ENCODE assay signal across 9 mouse cellular contexts in the genomic region with DNA sequence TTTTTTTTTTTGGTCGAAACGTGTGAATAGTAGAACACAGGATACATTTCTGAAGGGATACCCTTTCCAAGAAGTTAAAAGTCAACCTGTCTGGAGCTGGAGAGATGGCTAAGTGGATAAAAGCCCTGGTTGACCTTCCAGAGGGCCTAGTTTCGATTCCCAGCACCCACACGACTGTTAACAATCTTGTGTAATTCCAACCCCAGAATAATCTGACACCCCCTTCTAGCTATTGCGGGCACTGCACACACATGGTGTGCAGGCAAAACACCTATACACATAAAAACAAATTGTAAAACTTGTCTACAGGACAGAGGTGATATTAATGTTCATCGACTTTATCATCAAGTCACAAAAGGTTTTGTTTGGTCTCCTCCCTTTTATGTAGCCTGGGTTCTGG. TPM values are rescaled to one million over a fixed set of nuclear protein-coding genes. Genes with fewer than 3 reads are reported as not detected.
DNase-seq lines count a peak whose midpoint lies in the region; ATAC-seq and TF ChIP-seq lines count a peak whose summit lies in the region.
"Had no signal": no experiment of that assay in that cellular context is flagged by ENCODE, and none has a peak within 500 bp of the region (broad histone marks: within the 10 kb centered on the region; RNA-seq: fewer than 3 reads in every experiment).

No protein-coding gene starts in this region.

- no peak overlapping the region for H3K27ac ChIP-seq in lung, embryonic 14.5 days (ENCODE audit: low read depth)
- H3K27ac ChIP-seq in embryonic facial prominence, embryonic 14.5 days (replicated peaks; ENCODE audit: low read depth, low read length) = no peak overlapping the region
- no peak overlapping the region for H3K27ac ChIP-seq in intestine, postnatal 0 days (ENCODE audit: low read depth, low read length)
- no peak overlapping the region for H3K27ac ChIP-seq in neural tube, embryonic 13.5 days (replicated peaks)

- H3K4me2 ChIP-seq in lung, embryonic 14.5 days = peak overlapping the region; percentile 75
- peak overlapping the region; percentile 71 for H3K4me2 ChIP-seq in embryonic facial prominence, embryonic 14.5 days (ENCODE audit: low read depth, low read length)
- H3K4me2 ChIP-seq in intestine, postnatal 0 days (replicated peaks; ENCODE audit: low read depth) = peak overlapping the region; percentile 76
- peak overlapping the region; percentile 71 for H3K4me2 ChIP-seq in neural tube, embryonic 13.5 days

- no peaks in the 10 kb centered on the region; the same call in 1 of the 2 replicates for H3K4me1 ChIP-seq in lung, embryonic 14.5 days (ENCODE audit: insufficient read depth)
- 0 out of 2 replicates have a peak, but pooled peaks cover 3% of the 10 kb centered on the region for H3K4me1 ChIP-seq in embryonic facial prominence, embryonic 14.5 days (ENCODE audit: control insufficient read depth, insufficient read depth, low read length)
- H3K4me1 ChIP-seq in intestine, postnatal 0 days (replicated peaks; ENCODE audit: control insufficient read depth, insufficient read depth, low read length) = peaks cover 7% of the 10 kb centered on the region; the same call in 1 of the 2 replicates
- H3K4me1 ChIP-seq in neural tube, embryonic 13.5 days (replicated peaks) = peaks cover 14% of the 10 kb centered on the region

- H3K36me3 ChIP-seq in lung, embryonic 14.5 days (ENCODE audit: insufficient read depth) = peaks cover 27% of the 10 kb centered on the region
- peaks cover 35% of the 10 kb centered on the region for H3K36me3 ChIP-seq in embryonic facial prominence, embryonic 14.5 days (ENCODE audit: control insufficient read depth, insufficient read depth, low read length)
- peaks cover 21% of the 10 kb centered on the region for H3K36me3 ChIP-seq in intestine, postnatal 0 days (ENCODE audit: control insufficient read depth, insufficient read depth)
- peaks cover 34% of the 10 kb centered on the region for H3K36me3 ChIP-seq in neural tube, embryonic 13.5 days

- ATAC-seq in lung, embryonic 14.5 days (ENCODE audit: insufficient read depth) = no peak
- ATAC-seq in embryonic facial prominence, embryonic 14.5 days (ENCODE audit: low read depth) = no peak
- no peak for ATAC-seq in intestine, postnatal 0 days
- ATAC-seq in neural tube, embryonic 13.5 days (ENCODE audit: low read depth) = no peak

- peak overlapping the region; percentile 86 for H3K4me3 ChIP-seq in lung, embryonic 14.5 days (ENCODE audit: low read depth, low read length)
- H3K4me3 ChIP-seq in embryonic facial prominence, embryonic 14.5 days (ENCODE audit: low read depth, low read length) = peak overlapping the region; percentile 92
- H3K4me3 ChIP-seq in intestine, postnatal 0 days (ENCODE audit: low read depth, low read length) = peak overlapping the region; percentile 76
- H3K4me3 ChIP-seq in neural tube, embryonic 13.5 days = peak overlapping the region; percentile 83

- H3K9me3 ChIP-seq in lung, embryonic 14.5 days (ENCODE audit: low read depth, low read length) = no peaks in the 10 kb centered on the region
- no peaks in the 10 kb centered on the region for H3K9me3 ChIP-seq in embryonic facial prominence, embryonic 14.5 days (ENCODE audit: control insufficient read depth, low read length)
- H3K9me3 ChIP-seq in intestine, postnatal 0 days (ENCODE audit: control insufficient read depth) = no peaks in the 10 kb centered on the region
- H3K9me3 ChIP-seq in neural tube, embryonic 13.5 days = no peaks in the 10 kb centered on the region

- DNase-seq in lung, embryonic 14.5 days = no peak
- no peak for DNase-seq in lung, postnatal 25 days (ENCODE audit: low spot score)
- DNase-seq in embryonic facial prominence, embryonic 14.5 days (ENCODE audit: low spot score) = no peak
- DNase-seq in layer of hippocampus, adult 18-20 months (ENCODE audit: low spot score in 2 of 2) = no peak
- no peak for DNase-seq in frontal cortex, postnatal 14 days (ENCODE audit: low spot score in 2 of 2)
- no peak for DNase-seq in urinary bladder, postnatal 10 days (ENCODE audit: low spot score)

- no peaks in the 10 kb centered on the region for H3K27me3 ChIP-seq in lung, embryonic 14.5 days (ENCODE audit: insufficient read depth, low read length)
- H3K27me3 ChIP-seq in embryonic facial prominence, embryonic 14.5 days (replicated peaks; ENCODE audit: control insufficient read depth, insufficient read depth, low read length) = no peaks in the 10 kb centered on the region
- no peaks in the 10 kb centered on the region for H3K27me3 ChIP-seq in intestine, postnatal 0 days (replicated peaks; ENCODE audit: control insufficient read depth, insufficient read depth, low read length)
- H3K27me3 ChIP-seq in neural tube, embryonic 13.5 days = no peaks in the 10 kb centered on the region

- 53% methylated on average over 6 of the region's 6 CpGs for WGBS in lung, embryonic 14.5 days
- WGBS in embryonic facial prominence, embryonic 14.5 days = 61% methylated on average over 6 of the region's 6 CpGs
- WGBS in intestine, postnatal 0 days = 53% methylated on average over 6 of the region's 6 CpGs
- 60% methylated on average over 6 of the region's 6 CpGs for WGBS in neural tube, embryonic 13.5 days

- TF ChIP-seq CTCF in lung, embryonic 14.5 days (IDR thresholded peaks at IDR 0.05; ENCODE audit: low read depth) = no peak
- TF ChIP-seq CTCF in intestine, postnatal 0 days (IDR thresholded peaks at IDR 0.05; ENCODE audit: low read depth) = no peak

- H3K9ac ChIP-seq in lung, embryonic 14.5 days = peak overlapping the region; percentile 91
- H3K9ac ChIP-seq in embryonic facial prominence, embryonic 14.5 days (ENCODE audit: low read depth, low read length) = peak overlapping the region; percentile 93; the same call in 1 of the 2 replicates
- peak overlapping the region; percentile 89 for H3K9ac ChIP-seq in intestine, postnatal 0 days (ENCODE audit: low read depth, low read length)
- peak overlapping the region; percentile 82 for H3K9ac ChIP-seq in neural tube, embryonic 13.5 days

RNA-seq across cellular contexts. Expression of gene Gm21987, which starts 0.7 kb away (rescaled TPM):
- polyA plus RNA-seq in lung, embryonic 14.5 days (2014; fragmentation: Nextera tagmentation; extraction: Ambion mirVana) = not detected in 2 replicates
- not detected in 2 replicates for polyA plus RNA-seq in embryonic facial prominence, embryonic 14.5 days (2014; fragmentation: Nextera tagmentation; extraction: Ambion mirVana)
- 0.38 TPM in 1 of 2 replicates, not detected in the other for polyA plus RNA-seq in intestine, postnatal 0 days (2015; fragmentation: Nextera tagmentation; extraction: Ambion mirVana)
- polyA plus RNA-seq in neural tube, embryonic 13.5 days (2015; fragmentation: Nextera tagmentation; extraction: Ambion mirVana) = not detected in 2 replicates
- not detected for total RNA-seq in layer of hippocampus, adult 18-20 months (2021)
- total RNA-seq: hematopoietic stem cell, adult 5-6 weeks had no signal

RNA-seq across cellular contexts. Expression of gene Cox17, which starts 0.8 kb away (rescaled TPM):
- polyA plus RNA-seq in lung, embryonic 14.5 days (2014; fragmentation: Nextera tagmentation; extraction: Ambion mirVana) = 126 and 149 TPM in 2 replicates
- 133 and 168 TPM in 2 replicates for polyA plus RNA-seq in embryonic facial prominence, embryonic 14.5 days (2014; fragmentation: Nextera tagmentation; extraction: Ambion mirVana)
- polyA plus RNA-seq in intestine, postnatal 0 days (2015; fragmentation: Nextera tagmentation; extraction: Ambion mirVana) = 557 and 587 TPM in 2 replicates
- 92.1 and 104 TPM in 2 replicates for polyA plus RNA-seq in neural tube, embryonic 13.5 days (2015; fragmentation: Nextera tagmentation; extraction: Ambion mirVana)
- 100 to 1,000 TPM; 136 to 147 TPM for total RNA-seq in layer of hippocampus, adult 18-20 months (2021)

RNA-seq across cellular contexts. Expression of gene Maats1, which starts 5.6 kb away (rescaled TPM):
- polyA plus RNA-seq in lung, embryonic 14.5 days (2014; fragmentation: Nextera tagmentation; extraction: Ambion mirVana) = 0.12 and 0.14 TPM in 2 replicates
- polyA plus RNA-seq in embryonic facial prominence, embryonic 14.5 days (2014; fragmentation: Nextera tagmentation; extraction: Ambion mirVana) = 0.62 and 1.8 TPM in 2 replicates
- polyA plus RNA-seq in intestine, postnatal 0 days (2015; fragmentation: Nextera tagmentation; extraction: Ambion mirVana) = 0.88 and 1.0 TPM in 2 replicates
- polyA plus RNA-seq in neural tube, embryonic 13.5 days (2015; fragmentation: Nextera tagmentation; extraction: Ambion mirVana) = 0.36 and 0.45 TPM in 2 replicates
- 1 to 10 TPM; 1.1 to 1.5 TPM for total RNA-seq in layer of hippocampus, adult 18-20 months (2021)
- total RNA-seq: hematopoietic stem cell, adult 5-6 weeks had no signal

RNA-seq across cellular contexts. Expression of gene Popdc2, which starts 14.4 kb away (rescaled TPM):
- polyA plus RNA-seq in lung, embryonic 14.5 days (2014; fragmentation: Nextera tagmentation; extraction: Ambion mirVana) = 1.0 and 5.2 TPM in 2 replicates
- 7.6 and 12.8 TPM in 2 replicates for polyA plus RNA-seq in embryonic facial prominence, embryonic 14.5 days (2014; fragmentation: Nextera tagmentation; extraction: Ambion mirVana)
- polyA plus RNA-seq in intestine, postnatal 0 days (2015; fragmentation: Nextera tagmentation; extraction: Ambion mirVana) = 16.6 and 16.9 TPM in 2 replicates
- polyA plus RNA-seq in neural tube, embryonic 13.5 days (2015; fragmentation: Nextera tagmentation; extraction: Ambion mirVana) = 0.67 and 0.99 TPM in 2 replicates
- total RNA-seq in layer of hippocampus, adult 18-20 months (2021) = under 1 TPM; 0.20 to 0.66 TPM

RNA-seq across cellular contexts. Expression of gene Nr1i2, which starts 53.0 kb away (rescaled TPM):
- not detected in 2 replicates for polyA plus RNA-seq in lung, embryonic 14.5 days (2014; fragmentation: Nextera tagmentation; extraction: Ambion mirVana)
- polyA plus RNA-seq in embryonic facial prominence, embryonic 14.5 days (2014; fragmentation: Nextera tagmentation; extraction: Ambion mirVana) = not detected in 2 replicates
- 23.1 and 26.0 TPM in 2 replicates for polyA plus RNA-seq in intestine, postnatal 0 days (2015; fragmentation: Nextera tagmentation; extraction: Ambion mirVana)
- polyA plus RNA-seq in neural tube, embryonic 13.5 days (2015; fragmentation: Nextera tagmentation; extraction: Ambion mirVana) = 0.07 TPM in 1 of 2 replicates, not detected in the other
- total RNA-seq in layer of hippocampus, adult 18-20 months (2021) = not detected
- total RNA-seq: hematopoietic stem cell, adult 5-6 weeks had no signal
